Mouse (Mus musculus) E14TG2a.4 (cell line): ENCODE results near the gene Taar8a.
"Not testable (repeated sequence)": the region's sequence is repeated elsewhere in the genome, so short reads cannot be mapped to it uniquely, and the experiment has no call there.

Experiments used
- CTCF ChIP-seq: conservative IDR thresholded peaks from 2 replicates; pipeline ENCODE4 v1.5.1; 2014; ENCODE audit warnings: low read length
- NANOG ChIP-seq: IDR thresholded peaks from 2 replicates; pipeline ENCODE4 v1.6.1; 2014; ENCODE audit warnings: borderline replicate concordance, low read length, mixed read lengths
- POU5F1 ChIP-seq: IDR thresholded peaks from 2 replicates; pipeline ENCODE4 v1.6.1; 2014; ENCODE audit warnings: low read length, borderline replicate concordance

- not testable (repeated sequence) for TF ChIP-seq CTCF, POU5F1, NANOG
Observed at GRCm38 (mm10) chr10:24101812-24102211, 25.5 kb downstream of the Taar8a start, which contains the start of gene Taar8c.
